Comparison of ENCODE assay signal across 8 mouse cellular contexts in genomic region chr6:56831697-56832406, GRCm38 (mm10). TPM values are rescaled to one million over a fixed set of nuclear protein-coding genes. Genes with fewer than 3 reads are reported as not detected.
DNase-seq lines count a peak whose midpoint lies in the region; ATAC-seq lines count a peak whose summit lies in the region.

Fkbp9 (plus strand) TSS chr6:56832059.

- H3K4me2 ChIP-seq in lung, embryonic 15.5 days = peak within 1 kb of the TSS; percentile 75

- peak within 1 kb of the TSS; percentile 92 for H3K27ac ChIP-seq in lung, embryonic 15.5 days

- H3K27me3 ChIP-seq in lung, embryonic 15.5 days = no peaks in the 10 kb centered on the region

- H3K9ac ChIP-seq in lung, embryonic 15.5 days = peak within 1 kb of the TSS; percentile 88

- H3K4me1 ChIP-seq in lung, embryonic 15.5 days = peaks cover 17% of the 10 kb centered on the region

- peak; percentile 1 for DNase-seq in T-cell, adult 2 months (ENCODE audit: low spot score)
- DNase-seq in cerebellum, postnatal 25 days = peak; percentile 39 to 48
- peak; percentile 22 to 70 for DNase-seq in frontal cortex, postnatal 10 days (ENCODE audit: low spot score in 2 of 2)
- peak; percentile 40 for DNase-seq in layer of hippocampus, adult 9-11 months
- DNase-seq in ovary, postnatal 14 days (ENCODE audit: low spot score) = peak; percentile 73
- DNase-seq in urinary bladder, postnatal 14 days (ENCODE audit: low spot score) = peak; percentile 84

- H3K36me3 ChIP-seq in lung, embryonic 15.5 days = peaks cover 8% of the 10 kb centered on the region; the same call in 1 of the 2 replicates

- peak; percentile 48 to 70 for ATAC-seq in hematopoietic stem cell, adult 5-6 weeks (replicated peaks in 1 of 2; ENCODE audit: insufficient read depth in 1 of 2, low FRiP score in 2 of 2, low TSS enrichment in 1 of 2, low read depth in 1 of 2, poor library complexity in 2 of 2, severe bottlenecking in 2 of 2)
- ATAC-seq in lung, embryonic 15.5 days (ENCODE audit: borderline replicate concordance, extremely low read depth, low FRiP score, low TSS enrichment) = peak; percentile 98

- no peaks in the 10 kb centered on the region for H3K9me3 ChIP-seq in lung, embryonic 15.5 days

- WGBS in lung, embryonic 15.5 days = under 1% methylated on average over 44 of the region's 58 CpGs

- peak within 1 kb of the TSS; percentile 82 for H3K4me3 ChIP-seq in lung, embryonic 15.5 days

RNA-seq across cellular contexts. Expression of gene Fkbp9, which starts in this region (rescaled TPM):
- total RNA-seq in hematopoietic stem cell, adult 5-6 weeks (2017) = 24.0 and 28.7 TPM in 2 replicates
- 193 and 196 TPM in 2 replicates for polyA plus RNA-seq in lung, embryonic 15.5 days (2015; fragmentation: Nextera tagmentation; extraction: Ambion mirVana)

Comparison
In these comparisons a context has a peak if more than half of its experiments do, and no peak if none do; other contexts are left out.
1. Peak in every context shown above with its lines: DNase-seq, ATAC-seq, H3K4me3 ChIP-seq and H3K27ac ChIP-seq.
2. DNase-seq: peak in every context shown above with its lines; median percentile 84 in urinary bladder, postnatal 14 days; 73 in ovary, postnatal 14 days; 46 in frontal cortex, postnatal 10 days; 44 in cerebellum, postnatal 25 days; 40 in layer of hippocampus, adult 9-11 months; 1 in T-cell, adult 2 months.